Mouse (Mus musculus) thymus, adult 2 months (tissue): ENCODE results near the gene Fmnl2. TPM values are rescaled to one million over a fixed set of nuclear protein-coding genes. Genes with fewer than 3 reads are reported as not detected.

Experiments
- DNase-seq: peaks from one replicate; pipeline ENCODE4 v3.0.0; 2021
- H3K27ac ChIP-seq: fragments of 200-500 bp; 2 replicates; pipeline ENCODE4 v1.5.1; 2012; ENCODE audit warnings: low read length, control low read depth; ENCODE audit not compliant: control insufficient read depth, insufficient read depth
- H3K27me3 ChIP-seq: fragments of 200-500 bp; 2 replicates; pipeline ENCODE4 v1.6.1; 2012; ENCODE audit warnings: mild to moderate bottlenecking, low read length, moderate library complexity, mixed read lengths; ENCODE audit not compliant: control insufficient read depth, insufficient read depth
- H3K36me3 ChIP-seq: fragments of 200-500 bp; 2 replicates; pipeline ENCODE4 v1.6.1; 2012; ENCODE audit warnings: mild to moderate bottlenecking, low read length, moderate library complexity; ENCODE audit not compliant: control insufficient read depth, insufficient read depth
- H3K4me1 ChIP-seq: fragments of 200-500 bp; replicated peaks from 2 replicates; pipeline ENCODE4 v1.6.1; 2012; ENCODE audit warnings: low read length; ENCODE audit not compliant: control insufficient read depth, insufficient read depth
- H3K4me3 ChIP-seq: fragments of 200-500 bp; 2 replicates; pipeline ENCODE4 v1.5.1; 2012; ENCODE audit warnings: mild to moderate bottlenecking, low read length, control low read depth, moderate library complexity; ENCODE audit not compliant: control insufficient read depth, insufficient read depth
- CTCF ChIP-seq: fragments of 200-500 bp; IDR thresholded peaks from 2 replicates; pipeline ENCODE4 v1.5.1; 2012; ENCODE audit warnings: mild to moderate bottlenecking, control low read depth, low read length, moderate library complexity, borderline replicate concordance; ENCODE audit not compliant: control insufficient read depth, poor library complexity, insufficient read depth; ENCODE audit errors: extremely low read depth
- POLR2A ChIP-seq: fragments of 200-500 bp; IDR thresholded peaks from 2 replicates; pipeline ENCODE4 v1.6.1; 2012; ENCODE audit warnings: mild to moderate bottlenecking, low read length, control low read depth, moderate library complexity; ENCODE audit not compliant: control insufficient read depth, poor library complexity, insufficient read depth; ENCODE audit errors: extremely low read depth
- WGBS: fragments of 180-500 bp; shearing (Covaris S2); methylation state at CpG from one replicate; pipeline ENCODE4 v1.1.7; 2018; 5-methylcytosine and 5-hydroxymethylcytosine counted together
- polyA plus RNA-seq: library from polyadenylated mRNA; depleted of rRNA; stranded (reverse); fragments of >200 nt; gene quantifications from 2 replicates; pipeline ENCODE4 v1.2.3, GENCODE M21; 2012

The Fmnl2 gene
- polyA plus RNA-seq, 1 experiment, result 5.0 TPM

DNA sequence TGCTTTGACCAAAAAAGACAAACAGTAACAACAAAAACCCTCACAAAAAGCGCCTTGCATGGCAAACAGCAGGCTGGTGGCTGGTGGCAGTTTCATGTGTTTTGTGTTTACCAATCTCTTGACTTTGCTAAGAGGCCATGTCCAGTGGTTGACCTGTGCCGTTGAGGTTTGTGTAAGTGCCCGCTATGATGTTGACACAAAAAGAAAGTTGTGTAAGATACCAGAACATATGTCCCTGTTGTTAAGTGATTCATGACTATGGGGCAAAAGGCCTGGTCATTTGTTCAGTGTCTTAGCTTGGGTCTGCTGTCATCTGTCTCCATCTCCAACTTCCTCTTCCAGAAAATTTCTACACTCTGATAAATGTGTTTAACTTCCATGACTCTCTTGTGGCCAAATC, 67.4 kb downstream of the Fmnl2 start:
- 95% methylated on average over 3 of the region's 3 CpGs for WGBS
- H3K27ac ChIP-seq, result no peak overlapping the region
- DNase-seq, result no peak
- no peaks in the 10 kb centered on the region for H3K36me3 ChIP-seq
- H3K27me3 ChIP-seq, result no peaks in the 10 kb centered on the region
- no peak for TF ChIP-seq POLR2A
- TF ChIP-seq CTCF, result no peak
- peaks cover 17% of the 10 kb centered on the region for H3K4me1 ChIP-seq
- no peak overlapping the region for H3K4me3 ChIP-seq

DNA sequence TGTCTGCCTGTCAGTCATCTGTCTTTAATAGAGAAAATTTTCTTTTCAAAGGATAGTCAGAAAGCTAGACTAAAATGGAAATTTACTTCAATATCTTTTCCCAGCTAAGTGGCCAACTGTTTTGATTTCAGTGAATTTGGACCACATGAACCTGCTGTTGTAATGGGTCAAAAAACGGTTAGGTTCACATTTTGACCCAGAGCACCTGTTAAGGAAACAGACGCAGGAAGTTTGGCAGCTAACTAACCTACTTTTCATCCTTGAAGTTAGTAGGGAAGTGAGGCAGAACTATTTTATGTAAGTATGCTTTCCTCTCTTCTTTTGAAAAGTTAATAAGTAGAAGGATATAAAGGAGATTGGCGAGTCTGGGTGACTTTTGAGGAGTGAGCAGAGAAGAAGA, 69.7 kb downstream of the Fmnl2 start:
- DNase-seq, result peak; percentile 7
- WGBS, result 4% methylated on average over 3 of the region's 3 CpGs
- Histone ChIP-seq H3K27me3 (no peaks in the 10 kb centered on the region), H3K36me3 (no peaks in the 10 kb centered on the region), H3K27ac (peak overlapping the region; percentile 89), H3K4me3 (peak overlapping the region; percentile 7; the same call in 1 of the 2 replicates), H3K4me1 (peaks cover 21% of the 10 kb centered on the region)
- TF ChIP-seq CTCF, result no peak
- TF ChIP-seq POLR2A, result no peak

DNA sequence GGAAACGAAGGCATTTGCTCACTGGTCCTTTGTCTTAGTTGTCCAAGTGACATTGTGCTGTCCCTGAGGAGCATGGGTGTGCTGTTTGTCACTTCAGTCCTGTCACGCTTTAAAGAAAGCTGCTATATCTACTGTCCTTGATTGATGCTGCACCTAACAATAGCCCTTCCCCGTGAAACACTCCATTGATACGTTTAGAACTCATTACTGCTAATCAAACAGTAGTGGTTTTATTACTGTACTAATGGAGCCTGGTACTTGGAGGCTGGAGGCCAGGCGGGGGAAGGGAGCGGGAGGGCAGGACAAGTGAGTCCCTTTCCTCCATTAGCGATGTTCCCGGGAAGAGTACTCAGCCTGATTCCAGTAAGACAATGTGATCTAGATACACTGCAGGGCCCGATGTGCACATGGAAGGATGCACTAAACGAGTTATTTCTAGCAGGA, 70.2 kb downstream of the Fmnl2 start:
- TF ChIP-seq CTCF, result no peak
- no peak for TF ChIP-seq POLR2A
- Histone ChIP-seq H3K4me1 (peaks cover 21% of the 10 kb centered on the region), H3K4me3 (peak overlapping the region; percentile 7), H3K27me3 (no peaks in the 10 kb centered on the region), H3K27ac (peak overlapping the region; percentile 89), H3K36me3 (no peaks in the 10 kb centered on the region)
- WGBS, result 79% methylated on average over 10 of the region's 10 CpGs
- DNase-seq, result peak; percentile 32

DNA sequence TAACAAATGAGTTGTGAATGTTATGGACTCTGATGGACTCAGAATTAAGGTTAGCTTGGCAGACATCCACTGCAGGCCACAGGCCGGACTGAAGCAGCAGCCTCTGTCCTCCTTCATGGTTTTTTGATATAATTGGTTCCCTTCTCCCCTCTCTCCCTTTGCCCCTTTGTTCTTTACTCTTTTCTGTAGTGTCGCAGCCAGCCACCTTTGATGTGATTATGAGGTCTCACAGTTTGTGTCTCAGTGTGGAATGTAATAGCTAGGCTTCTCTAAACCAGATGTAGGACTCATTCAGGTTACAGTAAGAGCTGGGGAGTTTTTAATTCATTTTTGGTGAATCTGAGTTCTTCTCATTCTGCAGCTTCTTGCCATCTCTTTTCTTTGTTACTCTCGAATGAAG, 70.7 kb downstream of the Fmnl2 start:
- peak; percentile 17 for DNase-seq
- WGBS, result 57% methylated on average over 3 of the region's 3 CpGs
- Histone ChIP-seq H3K27ac (peak overlapping the region; percentile 89), H3K4me3 (no peak overlapping the region), H3K4me1 (peaks cover 21% of the 10 kb centered on the region), H3K27me3 (no peaks in the 10 kb centered on the region), H3K36me3 (no peaks in the 10 kb centered on the region)
- TF ChIP-seq POLR2A (no peak), CTCF (no peak)

DNA sequence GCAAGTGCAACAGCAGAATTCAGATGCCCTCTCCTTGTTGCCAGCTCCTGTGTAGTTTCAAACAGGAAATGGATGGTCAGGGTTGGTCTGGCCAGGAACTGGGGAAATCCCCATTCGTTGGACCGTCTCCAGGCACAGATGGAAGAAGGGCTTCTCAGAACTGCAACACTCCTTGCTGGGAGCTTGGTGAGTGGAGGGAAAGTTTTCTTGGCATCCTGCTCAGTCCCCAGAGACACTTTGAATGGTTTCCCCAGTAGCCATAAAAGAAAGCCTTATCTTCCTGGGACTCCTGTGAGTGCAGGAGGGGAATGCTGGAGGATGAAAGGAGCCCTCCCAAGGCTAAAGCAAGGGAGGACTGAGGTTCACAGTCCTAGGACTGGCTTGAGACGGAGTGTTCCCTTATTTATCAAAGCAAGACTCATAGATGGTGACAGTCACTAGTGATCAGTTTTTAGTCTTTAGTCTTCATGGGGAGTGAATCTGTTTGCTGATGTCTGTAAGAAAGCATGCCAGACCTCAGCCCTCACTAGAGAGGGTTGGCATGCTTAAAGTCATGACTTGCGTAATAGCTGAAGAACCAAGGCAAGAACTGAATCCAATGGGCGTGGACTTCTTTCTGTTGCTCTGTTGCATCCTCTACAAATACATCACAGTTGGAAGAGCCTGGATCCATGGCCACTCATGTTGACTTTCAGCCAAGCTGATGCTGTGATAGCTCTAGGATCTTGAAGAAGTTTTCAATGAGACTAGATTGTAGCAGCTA, 72.6 kb downstream of the Fmnl2 start:
- 77% methylated on average over 5 of the region's 5 CpGs for WGBS
- TF ChIP-seq CTCF (no peak), POLR2A (no peak)
- DNase-seq, result no peak

DNA sequence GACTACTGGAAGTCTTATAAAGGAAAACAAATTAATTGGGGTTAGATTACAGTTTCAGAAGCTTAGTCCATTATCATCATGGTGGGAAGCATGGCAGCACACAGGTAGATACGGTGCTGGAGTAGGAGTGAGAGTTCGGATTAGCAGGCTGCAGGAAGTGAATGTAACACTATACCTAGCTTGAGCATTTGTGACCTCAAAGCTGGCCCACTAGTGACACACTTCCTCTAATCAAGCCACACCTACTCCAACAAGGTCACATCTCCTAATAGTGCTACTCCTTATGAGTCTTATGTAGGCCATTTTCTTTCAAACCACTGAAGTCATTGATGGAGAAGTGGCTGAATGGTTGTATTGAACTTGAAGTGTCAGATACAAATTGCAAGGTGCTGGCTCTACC, 73.7 kb downstream of the Fmnl2 start:
- TF ChIP-seq CTCF (no peak), POLR2A (no peak)
- DNase-seq, result no peak
- Histone ChIP-seq H3K4me3 (no peak overlapping the region), H3K27me3 (no peaks in the 10 kb centered on the region), H3K4me1 (peaks cover 21% of the 10 kb centered on the region), H3K27ac (no peak overlapping the region), H3K36me3 (no peaks in the 10 kb centered on the region)
- 93% methylated on average over 2 of the region's 2 CpGs for WGBS

More for the DNA sequence above, 72.6 kb downstream of the Fmnl2 start:
- H3K4me3 ChIP-seq, result no peak overlapping the region
- H3K27ac ChIP-seq, result no peak overlapping the region
- no peaks in the 10 kb centered on the region for H3K27me3 ChIP-seq
- H3K4me1 ChIP-seq, result peaks cover 21% of the 10 kb centered on the region
- H3K36me3 ChIP-seq, result no peaks in the 10 kb centered on the region

DNA sequence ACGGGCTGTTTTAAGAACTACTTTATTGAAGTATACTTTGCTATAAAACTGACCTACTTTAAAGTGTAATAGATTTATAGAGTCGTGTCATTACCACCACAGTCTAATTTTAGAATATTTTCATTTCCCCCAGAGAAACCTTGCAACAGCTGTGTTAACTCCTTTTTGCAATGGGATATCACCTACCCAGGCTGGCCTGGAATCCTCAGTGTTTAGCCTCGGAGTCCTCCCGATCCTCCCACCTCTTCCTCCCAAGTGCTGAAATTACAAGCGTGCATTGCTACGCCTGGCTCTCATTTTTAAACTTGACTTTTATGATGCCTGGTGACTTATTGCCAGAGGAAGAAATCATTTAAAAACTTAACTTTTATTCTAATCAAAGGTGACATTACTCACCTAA, 78.2 kb downstream of the Fmnl2 start:
- Histone ChIP-seq H3K36me3 (no peaks in the 10 kb centered on the region), H3K4me3 (no peak overlapping the region), H3K27ac (no peak overlapping the region), H3K4me1 (0 out of 2 replicates have a peak, but pooled peaks cover 4% of the 10 kb centered on the region), H3K27me3 (no peaks in the 10 kb centered on the region)
- TF ChIP-seq POLR2A, result no peak
- no peak for TF ChIP-seq CTCF
- 74% methylated on average over 6 of the region's 6 CpGs for WGBS
- no peak for DNase-seq
